Mouse (Mus musculus): ENCODE data around the gene Clic3.

Clic3 gene

DNA sequence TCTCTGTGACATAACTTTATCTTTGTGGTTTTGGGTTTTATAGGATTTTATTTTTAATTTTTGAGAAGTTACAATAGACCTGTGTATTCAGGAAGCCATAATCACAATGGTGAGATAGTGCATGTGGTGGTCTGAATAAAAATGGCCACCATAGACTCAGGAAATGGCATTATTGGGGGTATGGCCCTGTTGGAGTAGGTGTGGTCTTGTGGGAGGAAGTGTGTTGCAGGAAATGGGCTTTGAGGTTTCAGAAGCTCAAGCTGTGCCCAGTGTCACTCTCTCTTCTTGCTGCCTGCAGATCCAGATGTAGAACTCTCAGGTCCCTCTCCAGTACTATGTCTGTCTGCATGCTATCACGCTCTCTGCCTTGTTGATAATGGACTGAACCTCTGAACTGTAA is 23.9 kb downstream of the Clic3 start:
- DNase-seq (ENCODE audit: low spot score in 2 of 2): no peak

DNA sequence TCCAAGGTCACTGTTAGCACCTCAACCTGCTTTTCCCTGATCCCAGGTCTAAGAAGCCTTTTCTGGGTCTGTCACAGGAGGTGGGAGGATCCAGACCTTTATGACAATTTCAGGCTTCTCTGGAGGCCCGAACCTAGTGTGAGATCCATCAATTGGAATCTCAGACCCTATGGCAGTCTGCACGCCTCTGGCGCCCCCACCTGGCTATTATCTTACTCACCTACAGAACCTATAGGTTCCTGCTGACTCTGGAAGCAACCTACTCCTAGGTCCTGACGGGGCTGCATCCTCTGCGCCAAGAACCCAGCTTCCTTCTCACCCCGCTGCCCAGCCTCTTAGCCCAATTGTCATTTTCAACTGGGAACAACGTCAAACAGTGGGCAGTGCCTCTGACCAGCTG is 26.3 kb downstream of the Clic3 start:
- DNase-seq (ENCODE audit: low spot score in 2 of 2): no peak

GRCm38 (mm10) chr2:25484901-25485647 is 28.4 kb downstream of the Clic3 start:
- DNase-seq (ENCODE audit: low spot score in 2 of 2): no peak

- DNase-seq (ENCODE audit: low spot score in 2 of 2): no peak
Observed at GRCm38 (mm10) chr2:25487965-25488670, 31.5 kb downstream of the Clic3 start.

- no peak for DNase-seq (ENCODE audit: low spot score in 2 of 2)
Observed at GRCm38 (mm10) chr2:25488671-25489068, 32.0 kb downstream of the Clic3 start.

- DNase-seq (ENCODE audit: low spot score in 2 of 2): no peak
Observed at GRCm38 (mm10) chr2:25492988-25493387, 36.4 kb downstream of the Clic3 start.

- no peak for DNase-seq (ENCODE audit: low spot score in 2 of 2)
Observed at GRCm38 (mm10) chr2:25493476-25493961, 36.9 kb downstream of the Clic3 start, which contains the start of gene Lcn12. Lcn12 (minus strand) TSS chr2:25493911.

DNA sequence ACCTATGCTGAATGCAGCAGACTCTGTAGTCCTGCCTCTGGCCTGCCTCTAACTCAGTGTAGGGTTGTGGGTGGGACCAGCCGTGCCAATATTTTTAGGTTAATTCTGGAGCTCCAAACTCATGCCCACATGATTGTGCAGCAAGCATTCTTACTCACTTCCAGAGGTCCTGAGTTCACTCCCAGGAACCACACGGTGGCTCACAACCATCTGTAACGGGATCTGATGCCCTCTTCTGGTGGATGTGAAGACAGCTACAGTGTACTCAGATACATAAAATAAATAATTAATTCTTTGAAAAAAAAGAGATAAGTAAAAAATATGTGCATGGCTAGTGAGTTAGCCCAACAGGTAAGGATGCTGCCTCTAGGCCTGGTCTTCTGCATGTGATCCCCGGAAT is 39.8 kb downstream of the Clic3 start:
- DNase-seq (ENCODE audit: low spot score in 2 of 2): no peak

DNA sequence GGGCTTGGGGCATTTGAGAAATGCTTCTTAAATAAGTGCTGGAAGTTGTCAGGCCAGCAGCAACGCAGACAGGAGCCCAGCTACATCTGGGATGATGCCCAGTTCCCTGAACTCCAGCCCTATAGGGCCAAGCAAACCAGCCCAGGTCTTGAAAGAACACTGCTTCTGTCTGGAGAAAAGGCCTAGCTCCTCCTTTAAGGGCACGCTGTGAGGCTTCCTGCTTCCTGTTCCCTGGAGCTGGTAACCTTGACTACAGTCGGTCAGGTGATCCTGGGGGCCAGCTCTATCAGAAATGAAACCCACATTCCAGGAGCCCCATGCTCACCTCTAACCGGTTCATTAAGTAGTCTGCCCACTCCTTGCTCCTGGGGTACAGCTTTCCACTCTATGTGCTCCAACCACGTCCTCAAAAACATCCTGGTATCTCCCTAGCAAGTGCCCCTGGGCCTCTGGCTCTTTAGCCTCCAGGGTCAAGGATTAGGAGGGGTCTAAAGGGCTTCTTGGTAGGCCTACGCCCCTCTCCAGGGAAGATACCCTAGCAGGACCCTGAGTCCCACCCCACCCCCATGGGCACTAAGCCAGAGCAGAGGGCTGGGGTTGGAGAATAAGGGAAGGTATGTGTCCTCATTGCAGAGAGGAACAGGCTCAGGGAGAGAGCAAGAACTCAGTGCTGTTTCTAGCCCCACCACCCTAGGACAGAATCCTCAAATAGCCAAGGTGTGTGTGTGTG is 41.4 kb downstream of the Clic3 start:
- no peak for DNase-seq (ENCODE audit: low spot score in 2 of 2)

GRCm38 (mm10) chr2:25498622-25499478 is 42.2 kb downstream of the Clic3 start:
- no peak for DNase-seq (ENCODE audit: low spot score in 2 of 2)

GRCm38 (mm10) chr2:25500071-25500575 is 43.5 kb downstream of the Clic3 start:
- no peak for DNase-seq (ENCODE audit: low spot score in 2 of 2)

DNA sequence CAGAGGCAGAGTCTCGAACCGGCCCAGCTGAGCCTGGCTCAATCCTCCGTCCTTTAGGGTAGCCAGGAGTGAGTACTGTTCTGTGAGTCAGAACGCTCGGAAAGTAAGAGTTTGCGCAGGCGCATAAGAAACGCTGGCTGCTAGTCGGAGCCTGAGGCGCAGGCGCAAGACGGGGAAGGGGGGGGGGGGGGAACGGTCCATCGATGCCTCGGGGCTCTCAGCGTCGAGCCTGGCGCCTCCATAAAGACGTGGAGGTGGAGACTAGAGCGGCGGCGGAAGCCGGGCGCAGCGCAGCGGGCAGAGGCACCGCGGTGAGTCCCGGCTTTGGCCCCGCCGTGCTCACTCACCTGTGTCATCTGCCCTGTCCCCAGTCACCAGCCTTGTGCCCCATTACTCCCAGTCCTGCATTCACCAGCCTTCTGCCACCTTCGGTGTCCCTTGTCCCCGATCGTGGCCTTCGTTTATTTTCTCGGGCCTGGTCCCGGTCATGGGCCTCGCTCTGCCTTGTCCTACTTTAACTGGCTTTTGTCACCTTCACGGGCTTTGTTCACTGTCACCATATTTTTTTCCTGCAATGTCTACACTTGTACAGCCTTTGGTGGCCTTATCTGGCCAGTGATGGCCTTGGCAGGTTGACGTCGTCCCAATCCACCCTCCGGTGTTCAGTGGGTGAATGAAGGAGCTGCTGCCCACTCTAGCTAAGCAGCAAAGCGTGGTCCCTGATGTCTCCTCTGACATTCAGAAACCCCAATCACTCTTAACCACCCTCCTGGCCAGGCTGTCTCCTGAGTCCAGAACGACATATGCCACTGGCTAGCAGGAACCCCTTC is 44.2 kb downstream of the Clic3 start, which contains the start of gene Fbxw5:
Fbxw5 (plus strand) TSS at position 175 of the 830 bp plus-strand sequence.
- DNase-seq (ENCODE audit: low spot score in 2 of 2): peak; percentile 68 to 69

DNA sequence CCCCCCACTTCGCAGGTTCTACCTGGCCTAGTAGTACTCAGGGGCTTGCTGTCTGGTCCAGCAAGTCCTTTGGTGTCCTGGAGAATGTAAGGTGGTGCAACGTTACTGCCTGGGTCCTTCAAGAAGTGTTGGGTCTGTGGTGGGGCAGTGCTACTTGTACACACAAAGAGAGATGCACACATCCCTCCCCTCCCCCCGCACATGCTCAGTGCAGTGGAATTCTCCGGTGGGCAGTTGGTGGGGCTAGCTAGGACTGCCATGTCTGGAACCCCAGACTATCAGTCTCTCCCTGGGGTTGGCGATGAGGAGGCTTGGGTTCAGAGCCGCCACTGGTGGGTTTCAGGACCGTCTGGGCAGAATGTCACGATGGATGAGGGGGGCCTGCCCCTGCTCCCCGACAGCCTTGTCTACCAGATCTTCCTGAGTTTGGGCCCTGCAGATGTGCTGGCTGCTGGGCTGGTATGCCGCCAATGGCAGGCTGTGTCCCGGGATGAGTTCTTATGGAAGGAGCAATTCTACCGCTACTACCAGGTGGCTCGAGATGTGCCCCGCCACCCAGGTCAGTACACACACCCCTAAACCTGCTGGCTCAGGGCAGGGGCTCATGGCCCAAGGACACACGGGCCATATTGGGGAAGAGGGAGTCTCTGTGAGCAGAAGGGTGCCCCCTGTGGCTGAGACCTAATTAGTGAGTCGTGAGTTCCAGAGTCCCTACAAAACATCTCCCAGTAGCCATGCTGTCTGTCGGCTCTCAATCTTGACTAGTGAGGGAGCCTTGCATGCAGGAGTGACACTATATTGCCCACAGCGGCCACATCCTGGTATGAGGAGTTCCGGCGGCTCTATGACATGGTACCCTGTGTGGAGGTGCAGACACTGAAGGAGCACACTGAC is 45.2 kb downstream of the Clic3 start, which contains the start of gene C8g:
C8g (minus strand) TSS at position 127 of the 894 bp plus-strand sequence.
- DNase-seq (ENCODE audit: low spot score in 2 of 2): no peak

DNA sequence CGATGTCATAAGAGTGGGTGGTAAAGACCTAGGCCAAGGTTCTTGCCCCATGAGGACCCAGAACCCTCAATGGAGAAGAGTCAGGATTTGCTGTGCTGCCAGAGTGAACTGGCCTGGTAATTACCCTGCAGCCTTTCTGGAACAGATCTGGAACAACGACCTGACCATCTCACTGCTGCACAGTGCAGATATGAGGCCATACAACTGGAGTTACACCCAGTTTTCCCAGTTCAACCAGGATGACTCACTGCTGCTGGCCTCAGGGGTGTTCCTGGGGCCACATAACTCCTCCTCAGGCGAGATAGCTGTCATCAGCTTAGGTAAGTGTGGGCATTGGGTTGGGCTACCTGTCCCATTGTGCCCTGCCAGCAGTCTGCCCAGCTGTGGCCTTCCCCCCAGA is 46.1 kb downstream of the Clic3 start:
- no peak for DNase-seq (ENCODE audit: low spot score in 2 of 2)

GRCm38 (mm10) chr2:25504538-25504937 is 47.9 kb downstream of the Clic3 start:
- DNase-seq (ENCODE audit: low spot score in 2 of 2): no peak

GRCm38 (mm10) chr2:25505000-25505399 is 48.4 kb downstream of the Clic3 start:
- DNase-seq (ENCODE audit: low spot score in 2 of 2): no peak

DNA sequence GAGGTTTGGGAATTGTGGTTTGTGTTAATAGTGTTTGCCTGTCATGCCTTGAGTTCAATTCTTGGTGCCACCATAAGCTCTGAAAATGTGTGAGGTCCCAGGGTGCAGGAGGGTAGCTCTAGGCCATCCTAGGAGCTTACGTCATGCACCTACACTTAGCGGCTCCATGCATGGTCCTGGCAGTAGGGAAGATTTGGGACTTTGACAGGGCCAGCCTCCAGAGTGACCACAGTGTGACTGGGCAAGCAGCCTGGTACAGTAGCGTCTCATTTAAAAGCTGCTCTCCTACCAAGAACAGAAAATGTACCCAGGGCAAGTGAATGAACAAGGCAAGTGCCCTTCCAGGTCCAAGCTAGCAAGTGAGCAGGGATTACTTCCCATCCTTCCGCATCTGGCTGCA is 49.2 kb downstream of the Clic3 start:
- DNase-seq (ENCODE audit: low spot score in 2 of 2): no peak

GRCm38 (mm10) chr2:25506964-25507363 is 50.3 kb downstream of the Clic3 start:
- DNase-seq (ENCODE audit: low spot score in 2 of 2): no peak

Measured in frontal cortex, postnatal 14 days (tissue).